Mouse (Mus musculus) C2C12 (cell line): ENCODE data around the gene Dhx38.

Experiments used
- CEBPB ChIP-seq: IDR thresholded peaks from one replicate; pipeline ENCODE4 v1.6.1; 2011; ENCODE audit warnings: low read depth, mild to moderate bottlenecking, control low read depth, moderate library complexity
- CTCF ChIP-seq: IDR thresholded peaks from one replicate; pipeline ENCODE4 v1.5.1; 2011; ENCODE audit not compliant: control insufficient read depth, insufficient read depth, insufficient read length
- FOSL1 ChIP-seq: IDR thresholded peaks from one replicate; pipeline ENCODE4 v1.8.0; 2011; ENCODE audit warnings: mild to moderate bottlenecking, low read length; ENCODE audit not compliant: poor library complexity, insufficient read depth, severe bottlenecking
- MAX ChIP-seq: IDR thresholded peaks from one replicate; pipeline ENCODE4 v1.6.1; 2011; ENCODE audit warnings: mild to moderate bottlenecking, control low read depth
- MYOD1 ChIP-seq: IDR thresholded peaks from one replicate; pipeline ENCODE4 v1.6.1; 2011; ENCODE audit warnings: low read depth; ENCODE audit not compliant: control insufficient read depth, insufficient read length
- MYOG ChIP-seq: IDR thresholded peaks from one replicate; pipeline ENCODE4 v1.6.1; 2011; ENCODE audit not compliant: control insufficient read depth, insufficient read length; ENCODE audit errors: extremely low read depth
- USF1 ChIP-seq: IDR thresholded peaks from one replicate; pipeline ENCODE4 v1.6.1; 2011; ENCODE audit warnings: low read depth, mild to moderate bottlenecking, control low read depth, moderate library complexity

DNA sequence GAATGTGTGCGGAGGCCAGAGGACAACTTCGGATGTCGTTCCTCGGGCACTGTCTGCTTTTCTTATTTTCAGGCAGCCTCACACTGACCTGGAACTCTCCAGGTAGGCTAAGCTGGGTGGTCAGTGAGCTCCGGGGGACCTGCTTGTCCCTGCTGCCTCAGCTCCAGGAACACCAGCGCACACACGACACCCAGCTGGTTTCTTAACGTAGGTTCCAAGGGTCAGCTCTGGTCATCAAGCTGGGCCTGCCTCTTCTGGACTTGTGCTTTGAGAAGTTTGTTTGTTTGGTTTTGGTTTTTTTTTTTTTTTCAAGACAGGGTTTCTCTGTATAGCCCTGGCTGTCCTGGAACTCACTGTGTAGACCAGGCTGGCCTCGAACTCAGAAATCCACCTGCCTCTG is 25.2 kb upstream of the Dhx38 start:
- no peak for TF ChIP-seq MYOD1
- no peak for TF ChIP-seq MYOG
- no peak for TF ChIP-seq CTCF
- TF ChIP-seq USF1, result no peak
- no peak for TF ChIP-seq MAX
- no peak for TF ChIP-seq FOSL1
- TF ChIP-seq CEBPB, result no peak
